Mouse (Mus musculus) right cerebral cortex, postnatal 10 days (tissue): ENCODE data around the gene Dhh.

Source experiments
- DNase-seq, 2 experiments: peaks; one replicate each; pipeline ENCODE4 v3.0.0; 2021; ENCODE audit warnings: low spot score in 2 of 2

Dhh gene

GRCm38 (mm10) chr15:98871916-98872888 is 26.1 kb downstream of the Dhh start:
- DNase-seq, result peak; percentile 96

- DNase-seq, result no peak
These were observed 27.0 kb downstream of the Dhh start, which contains the start of gene Kmt2d for GRCm38 (mm10) chr15:98871070-98871915. TSS of gene Kmt2d (minus strand) at chr15:98871204.

GRCm38 (mm10) chr15:98870179-98871069 is 27.9 kb downstream of the Dhh start:
- peak; percentile 58 to 60 for DNase-seq

GRCm38 (mm10) chr15:98869342-98870178 is 28.8 kb downstream of the Dhh start:
- no peak for DNase-seq

GRCm38 (mm10) chr15:98868346-98869063 is 29.8 kb downstream of the Dhh start:
- DNase-seq, result no peak

GRCm38 (mm10) chr15:98867321-98867720 is 31.0 kb downstream of the Dhh start:
- peak; percentile 70 to 81 for DNase-seq

- DNase-seq, result no peak
These were observed 31.8 kb downstream of the Dhh start for GRCm38 (mm10) chr15:98866501-98866900.

- no peak for DNase-seq
These were observed 32.6 kb downstream of the Dhh start for GRCm38 (mm10) chr15:98865771-98866170.

- no peak for DNase-seq
These were observed 33.4 kb downstream of the Dhh start for GRCm38 (mm10) chr15:98864951-98865350.

- DNase-seq, result no peak
These were observed 34.8 kb downstream of the Dhh start for GRCm38 (mm10) chr15:98863451-98863958.

GRCm38 (mm10) chr15:98861701-98862410 is 36.5 kb downstream of the Dhh start:
- no peak for DNase-seq

GRCm38 (mm10) chr15:98860921-98861320 is 37.4 kb downstream of the Dhh start:
- no peak for DNase-seq

GRCm38 (mm10) chr15:98859319-98860043 is 38.9 kb downstream of the Dhh start:
- no peak for DNase-seq

- DNase-seq, result no peak
These were observed 44.1 kb downstream of the Dhh start for GRCm38 (mm10) chr15:98854214-98854613.

- no peak for DNase-seq
These were observed 45.0 kb downstream of the Dhh start for GRCm38 (mm10) chr15:98853161-98853937.

- DNase-seq, result no peak
These were observed 45.6 kb downstream of the Dhh start for GRCm38 (mm10) chr15:98852733-98853132.

- DNase-seq, result no peak
These were observed 46.3 kb downstream of the Dhh start for GRCm38 (mm10) chr15:98852071-98852470.
